ENCODE assay signal across 8 mouse cellular contexts in genomic region chr16:30977186-30977585, GRCm38 (mm10).
A peak's percentile ranks its signal among the peaks of the same experiment; 100 is the strongest.
DNase-seq lines count a peak whose midpoint lies in the region; ATAC-seq lines count a peak whose summit lies in the region.

No protein-coding gene starts in this region.

- no peak overlapping the region for H3K4me3 ChIP-seq in heart, embryonic 14.5 days (ENCODE audit: control insufficient read depth in 1 of 2, insufficient read depth in 1 of 2, low read depth in 1 of 2, low read length in 2 of 2)
- H3K4me3 ChIP-seq in liver, embryonic 13.5 days (replicated peaks): no peak overlapping the region
- H3K4me3 ChIP-seq in stomach, embryonic 16.5 days (replicated peaks; ENCODE audit: low read length): no peak overlapping the region

- H3K9me3 ChIP-seq in heart, embryonic 14.5 days (ENCODE audit: control insufficient read depth, low read length): no peaks in the 10 kb centered on the region
- no peaks in the 10 kb centered on the region for H3K9me3 ChIP-seq in liver, embryonic 13.5 days (replicated peaks)
- no peaks in the 10 kb centered on the region for H3K9me3 ChIP-seq in stomach, embryonic 16.5 days (replicated peaks; ENCODE audit: control insufficient read depth, low read length)

- 2% methylated on average over 3 of the region's 3 CpGs for WGBS in heart, embryonic 14.5 days
- WGBS in liver, embryonic 13.5 days (ENCODE audit: insufficient replicate concordance): 3% methylated on average over 3 of the region's 3 CpGs
- WGBS in stomach, embryonic 16.5 days: 4% methylated on average over 3 of the region's 3 CpGs

- H3K4me1 ChIP-seq in heart, embryonic 14.5 days (ENCODE audit: control insufficient read depth in 2 of 2, insufficient read depth in 2 of 2, low read length in 2 of 2): peaks cover 17 to 27% of the 10 kb centered on the region in 2 experiments
- H3K4me1 ChIP-seq in liver, embryonic 13.5 days (replicated peaks): peaks cover 34% of the 10 kb centered on the region
- H3K4me1 ChIP-seq in stomach, embryonic 16.5 days (ENCODE audit: control insufficient read depth, insufficient read depth, low read length): peaks cover 21% of the 10 kb centered on the region

- no peak overlapping the region; a peak in 1 of 4 replicates for H3K27ac ChIP-seq in heart, embryonic 14.5 days (replicated peaks in 1 of 2; ENCODE audit: control insufficient read depth in 1 of 2, insufficient read depth in 1 of 2, low read depth in 2 of 2, low read length in 2 of 2)
- H3K27ac ChIP-seq in liver, embryonic 13.5 days: no peak overlapping the region
- H3K27ac ChIP-seq in stomach, embryonic 16.5 days (ENCODE audit: low read length): peak overlapping the region; percentile 58

- 0 out of 2 replicates have a peak overlapping the region, but pooled peaks have one; percentile 8 for H3K9ac ChIP-seq in heart, embryonic 14.5 days (ENCODE audit: low read length)
- no peak overlapping the region for H3K9ac ChIP-seq in liver, embryonic 13.5 days
- H3K9ac ChIP-seq in stomach, embryonic 16.5 days (ENCODE audit: low read length): no peak overlapping the region

- peak overlapping the region; percentile 28; the same call in 1 of the 2 replicates for H3K4me2 ChIP-seq in heart, embryonic 14.5 days (ENCODE audit: low read length)
- no peak overlapping the region for H3K4me2 ChIP-seq in liver, embryonic 13.5 days
- no peak overlapping the region for H3K4me2 ChIP-seq in stomach, embryonic 16.5 days (ENCODE audit: low read depth, low read length)

- no peaks in the 10 kb centered on the region for H3K36me3 ChIP-seq in heart, embryonic 14.5 days (ENCODE audit: control insufficient read depth, insufficient read depth, low read length)
- H3K36me3 ChIP-seq in liver, embryonic 13.5 days: no peaks in the 10 kb centered on the region
- no peaks in the 10 kb centered on the region for H3K36me3 ChIP-seq in stomach, embryonic 16.5 days (ENCODE audit: control insufficient read depth, insufficient read depth, low read length)

- ATAC-seq in heart, embryonic 14.5 days (ENCODE audit: insufficient number of reproducible peaks, insufficient read depth, low FRiP score, low read depth): peak; percentile 68
- peak; percentile 84 for ATAC-seq in liver, embryonic 13.5 days (ENCODE audit: low read depth)
- ATAC-seq in stomach, embryonic 16.5 days (ENCODE audit: insufficient read depth, low FRiP score): peak; percentile 93

- DNase-seq in CD4-positive helper T cell, adult 2 months (ENCODE audit: low read depth, low spot score): peak; percentile 87
- DNase-seq in brain, embryonic 18.5 days (ENCODE audit: low read depth, low spot score): peak; percentile 72
- DNase-seq in fibroblast of lung, adult 2 months (ENCODE audit: low read depth): peak; percentile 66
- peak; percentile 97 for DNase-seq in kidney, postnatal 14 days
- peak; percentile 67 for DNase-seq in liver, embryonic 13.5 days
- peak; percentile 90 for DNase-seq in neural tube, embryonic 10.5 days (ENCODE audit: extremely low spot score, low spot score)

- no peaks in the 10 kb centered on the region for H3K27me3 ChIP-seq in heart, embryonic 14.5 days (ENCODE audit: control insufficient read depth, insufficient read depth, low read length)
- H3K27me3 ChIP-seq in liver, embryonic 13.5 days: no peaks in the 10 kb centered on the region
- no peaks in the 10 kb centered on the region for H3K27me3 ChIP-seq in stomach, embryonic 16.5 days (ENCODE audit: control insufficient read depth, insufficient read depth, low read length)
